8 mouse cellular contexts compared by ENCODE assay signal in the genomic region with DNA sequence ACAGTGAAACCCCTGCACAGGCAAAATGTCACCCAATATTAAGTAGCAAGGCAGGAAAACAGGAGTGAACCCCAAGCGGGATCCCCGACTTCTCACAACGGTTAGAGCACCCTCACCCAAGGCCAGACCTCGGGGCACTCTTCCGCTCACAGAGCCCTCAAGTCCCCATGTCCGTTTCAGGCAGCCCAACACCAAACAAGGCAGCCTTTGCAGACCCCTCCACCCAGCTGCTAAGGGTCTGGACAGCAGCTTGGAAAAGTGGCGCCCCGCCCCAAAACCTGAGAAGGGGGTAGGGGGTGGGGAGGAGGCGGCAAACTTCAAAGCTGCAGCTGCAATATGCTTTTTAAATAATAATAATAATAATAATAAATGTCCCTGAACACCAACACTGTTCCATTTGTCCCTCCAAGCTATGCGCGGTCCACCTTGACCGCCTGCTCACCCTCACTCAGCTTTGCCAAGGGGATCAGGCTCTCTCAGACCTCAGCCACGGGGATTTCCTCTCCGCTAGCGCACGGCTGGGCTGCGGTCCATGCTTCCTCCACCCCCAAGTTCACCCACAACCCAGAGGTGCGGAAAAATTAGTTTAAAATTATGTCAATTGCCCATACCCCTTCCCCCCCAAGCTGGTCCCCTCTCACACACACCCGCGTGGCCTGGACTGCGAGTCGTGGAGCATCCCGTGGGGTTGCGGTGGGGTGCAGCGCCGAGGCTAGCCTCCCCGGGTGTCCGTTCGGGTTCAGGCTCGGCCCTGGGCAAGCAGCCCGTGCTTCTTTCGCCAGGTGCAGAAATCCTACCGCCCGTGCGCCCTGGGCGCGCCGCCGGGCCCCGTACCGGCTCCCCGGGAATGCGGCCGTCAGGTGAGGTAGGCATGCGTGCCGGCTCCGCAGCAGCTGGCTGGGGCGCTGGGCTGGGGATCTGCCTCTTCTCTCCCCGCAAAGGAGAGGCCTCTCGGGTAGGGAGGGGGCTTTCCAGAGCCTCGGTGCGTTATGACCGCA.
DNase-seq lines count a peak whose midpoint lies in the region; ATAC-seq and TF ChIP-seq lines count a peak whose summit lies in the region.

No protein-coding gene starts in this region.

- no peak for TF ChIP-seq CTCF in cerebellum, adult 2 months (IDR thresholded peaks at IDR 0.05; ENCODE audit: borderline replicate concordance, insufficient read depth, low read depth, low read length)
- no peak for TF ChIP-seq CTCF in small intestine, adult 2 months (IDR thresholded peaks at IDR 0.05; ENCODE audit: extremely low read depth, insufficient read length, insufficient replicate concordance, low read depth, low read length)

- TF ChIP-seq POLR2A in cerebellum, adult 2 months (IDR thresholded peaks at IDR 0.05; ENCODE audit: borderline replicate concordance, insufficient read depth, low read length): no peak
- no peak for TF ChIP-seq POLR2A in small intestine, adult 2 months (IDR thresholded peaks at IDR 0.05; ENCODE audit: low read depth, low read length)

- H3K27me3 ChIP-seq in cerebellum, adult 2 months (ENCODE audit: control insufficient read depth, insufficient read depth, low read length): no peaks in the 10 kb centered on the region
- H3K27me3 ChIP-seq in limb, embryonic 13.5 days: peaks cover 79% of the 10 kb centered on the region
- 0 out of 2 replicates have a peak, but pooled peaks cover 7% of the 10 kb centered on the region for H3K27me3 ChIP-seq in small intestine, adult 2 months (ENCODE audit: control insufficient read depth, insufficient read depth, low read length)

- H3K9me3 ChIP-seq in limb, embryonic 13.5 days: no peaks in the 10 kb centered on the region

- peak; percentile 66 for ATAC-seq in limb, embryonic 13.5 days (ENCODE audit: low FRiP score, low read depth)

- H3K27ac ChIP-seq in cerebellum, adult 2 months (ENCODE audit: insufficient read depth, low read length): no peak overlapping the region
- H3K27ac ChIP-seq in limb, embryonic 13.5 days: no peak overlapping the region
- H3K27ac ChIP-seq in small intestine, adult 2 months (ENCODE audit: insufficient read depth, low read depth, low read length): no peak overlapping the region

- peak overlapping the region; percentile 85 for H3K4me2 ChIP-seq in limb, embryonic 13.5 days (replicated peaks)

- 10% methylated on average over 53 of the region's 53 CpGs for WGBS in cerebellum, adult 2 months
- 22% methylated on average over 47 of the region's 53 CpGs for WGBS in limb, embryonic 13.5 days
- 30% methylated on average over 53 of the region's 53 CpGs for WGBS in small intestine, adult 2 months

- H3K36me3 ChIP-seq in limb, embryonic 13.5 days: no peaks in the 10 kb centered on the region
- no peaks in the 10 kb centered on the region for H3K36me3 ChIP-seq in small intestine, adult 2 months (ENCODE audit: control insufficient read depth, insufficient read depth, low read length)

- peak overlapping the region; percentile 10 for H3K4me3 ChIP-seq in cerebellum, adult 2 months (replicated peaks; ENCODE audit: insufficient read depth, low read depth, low read length)
- peak overlapping the region; percentile 47 for H3K4me3 ChIP-seq in limb, embryonic 13.5 days
- peak overlapping the region; percentile 58 for H3K4me3 ChIP-seq in small intestine, adult 2 months (ENCODE audit: low read depth, low read length)

- H3K4me1 ChIP-seq in cerebellum, adult 2 months (ENCODE audit: control insufficient read depth, insufficient read depth, low read length): no peaks in the 10 kb centered on the region
- H3K4me1 ChIP-seq in limb, embryonic 13.5 days: peaks cover 7% of the 10 kb centered on the region; the same call in 1 of the 2 replicates
- H3K4me1 ChIP-seq in small intestine, adult 2 months (ENCODE audit: control insufficient read depth, insufficient read depth, insufficient read length, low read length): peaks cover 1% of the 10 kb centered on the region; the same call in 1 of the 2 replicates

- no peak for DNase-seq in cerebellum, adult 2 months
- DNase-seq in cerebellum, adult 11 months: no peak
- DNase-seq in testis, postnatal 10 days (ENCODE audit: low spot score): peak; percentile 40
- no peak for DNase-seq in testis, postnatal 14 days (ENCODE audit: low spot score)
- DNase-seq in layer of hippocampus, adult 11-12 months (ENCODE audit: low spot score): no peak
- no peak for DNase-seq in adrenal gland, postnatal 36 days

- peak overlapping the region; percentile 58 for H3K9ac ChIP-seq in limb, embryonic 13.5 days
